Mouse (Mus musculus): Measurements from ENCODE around the gene Abcc9. TPM values are rescaled to one million over a fixed set of nuclear protein-coding genes. Genes with fewer than 3 reads are reported as not detected.

Gene Abcc9
- polyA plus RNA-seq, 1 experiment from 2014 or later = 2.4 TPM

GRCm38 (mm10) chr6:142732567-142733290 is 30.6 kb upstream of the Abcc9 start:
- Histone ChIP-seq H3K9me3 (replicated peaks) (no peaks in the 10 kb centered on the region), H3K4me3 (no peak overlapping the region), H3K4me2 (replicated peaks) (no peak overlapping the region), H3K27ac (no peak overlapping the region), H3K36me3 (no peaks in the 10 kb centered on the region), H3K4me1 (no peaks in the 10 kb centered on the region), H3K9ac (no peak overlapping the region), H3K27me3 (no peaks in the 10 kb centered on the region)
- 77% methylated on average over 14 of the region's 14 CpGs for WGBS
- no peak for ATAC-seq (ENCODE audit: low FRiP score)

- H3K4me3 ChIP-seq = no peak overlapping the region
- no peaks in the 10 kb centered on the region for H3K27me3 ChIP-seq
- WGBS = 87% methylated on average over 4 of the region's 4 CpGs
- no peak for ATAC-seq (ENCODE audit: low FRiP score)
- no peak overlapping the region for H3K9ac ChIP-seq
- H3K4me2 ChIP-seq (replicated peaks) = no peak overlapping the region
- H3K9me3 ChIP-seq (replicated peaks) = no peaks in the 10 kb centered on the region
- H3K4me1 ChIP-seq = no peaks in the 10 kb centered on the region
- no peaks in the 10 kb centered on the region for H3K36me3 ChIP-seq
- no peak overlapping the region for H3K27ac ChIP-seq
Measured at GRCm38 (mm10) chr6:142726032-142726431, 23.9 kb upstream of the Abcc9 start.

- Histone ChIP-seq H3K36me3 (no peaks in the 10 kb centered on the region), H3K4me2 (replicated peaks) (no peak overlapping the region), H3K9ac (no peak overlapping the region), H3K9me3 (replicated peaks) (no peaks in the 10 kb centered on the region), H3K27ac (no peak overlapping the region), H3K4me1 (no peaks in the 10 kb centered on the region), H3K27me3 (no peaks in the 10 kb centered on the region), H3K4me3 (no peak overlapping the region)
- ATAC-seq (ENCODE audit: low FRiP score) = no peak
- 85% methylated on average over 8 of the region's 8 CpGs for WGBS
Measured at GRCm38 (mm10) chr6:142721731-142722130, 19.6 kb upstream of the Abcc9 start.

- Histone ChIP-seq H3K4me1 (no peaks in the 10 kb centered on the region), H3K4me2 (replicated peaks) (no peak overlapping the region), H3K27me3 (no peaks in the 10 kb centered on the region), H3K27ac (no peak overlapping the region), H3K36me3 (no peaks in the 10 kb centered on the region), H3K9me3 (replicated peaks) (no peaks in the 10 kb centered on the region), H3K4me3 (no peak overlapping the region), H3K9ac (no peak overlapping the region)
- 79% methylated on average over 6 of the region's 6 CpGs for WGBS
- ATAC-seq (ENCODE audit: low FRiP score) = no peak
Measured at GRCm38 (mm10) chr6:142720641-142721040, 18.5 kb upstream of the Abcc9 start.

- no peak overlapping the region for H3K27ac ChIP-seq
- no peak overlapping the region for H3K4me2 ChIP-seq (replicated peaks)
- no peaks in the 10 kb centered on the region for H3K36me3 ChIP-seq
- H3K27me3 ChIP-seq = no peaks in the 10 kb centered on the region
- no peak for ATAC-seq (ENCODE audit: low FRiP score)
- H3K9ac ChIP-seq = no peak overlapping the region
- no peak overlapping the region for H3K4me3 ChIP-seq
- H3K9me3 ChIP-seq (replicated peaks) = no peaks in the 10 kb centered on the region
- WGBS = 80% methylated on average over 7 of the region's 7 CpGs
- H3K4me1 ChIP-seq = no peaks in the 10 kb centered on the region
Measured at GRCm38 (mm10) chr6:142718167-142718566, 16.1 kb upstream of the Abcc9 start.

- Histone ChIP-seq H3K27me3 (no peaks in the 10 kb centered on the region), H3K36me3 (no peaks in the 10 kb centered on the region), H3K4me1 (no peaks in the 10 kb centered on the region), H3K9ac (no peak overlapping the region), H3K27ac (no peak overlapping the region), H3K4me2 (replicated peaks) (no peak overlapping the region), H3K9me3 (replicated peaks) (no peaks in the 10 kb centered on the region), H3K4me3 (no peak overlapping the region)
- 70% methylated on average over 4 of the region's 4 CpGs for WGBS
- no peak for ATAC-seq (ENCODE audit: low FRiP score)
Measured at GRCm38 (mm10) chr6:142717186-142717585, 15.1 kb upstream of the Abcc9 start.

DNA sequence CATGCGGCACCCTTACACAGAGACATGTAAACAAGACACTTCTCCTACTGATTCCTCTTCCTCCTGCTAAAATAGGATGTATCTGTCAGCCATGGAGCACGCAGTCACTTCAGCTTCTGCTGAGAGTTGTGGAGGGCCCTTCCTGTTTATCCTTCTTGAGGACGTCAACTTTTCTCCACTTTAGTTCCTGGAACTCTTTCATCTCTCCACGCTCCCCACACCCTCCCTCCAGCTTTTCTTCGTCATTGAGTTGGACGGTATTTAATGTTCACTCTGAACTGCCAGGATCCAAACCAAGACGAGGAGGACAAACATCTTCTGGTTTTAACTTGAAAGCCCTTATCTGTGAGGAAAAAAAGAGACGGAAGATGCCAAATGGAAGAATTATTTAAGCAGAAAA is 12.9 kb upstream of the Abcc9 start:
- Histone ChIP-seq H3K9me3 (replicated peaks) (no peaks in the 10 kb centered on the region), H3K27ac (no peak overlapping the region), H3K27me3 (no peaks in the 10 kb centered on the region), H3K4me1 (no peaks in the 10 kb centered on the region), H3K4me2 (replicated peaks) (no peak overlapping the region), H3K4me3 (no peak overlapping the region), H3K36me3 (no peaks in the 10 kb centered on the region), H3K9ac (no peak overlapping the region)
- no peak for ATAC-seq (ENCODE audit: low FRiP score)
- WGBS = 90% methylated on average over 8 of the region's 8 CpGs

- Histone ChIP-seq H3K36me3 (no peaks in the 10 kb centered on the region), H3K27me3 (no peaks in the 10 kb centered on the region), H3K4me3 (no peak overlapping the region), H3K4me1 (no peaks in the 10 kb centered on the region), H3K4me2 (replicated peaks) (no peak overlapping the region), H3K9ac (no peak overlapping the region), H3K9me3 (replicated peaks) (peaks cover 3% of the 10 kb centered on the region; the same call in 1 of the 2 replicates), H3K27ac (no peak overlapping the region)
- ATAC-seq (ENCODE audit: low FRiP score) = no peak
- WGBS = 64% methylated on average over 4 of the region's 4 CpGs
Measured at GRCm38 (mm10) chr6:142711106-142711505, 9.0 kb upstream of the Abcc9 start.

DNA sequence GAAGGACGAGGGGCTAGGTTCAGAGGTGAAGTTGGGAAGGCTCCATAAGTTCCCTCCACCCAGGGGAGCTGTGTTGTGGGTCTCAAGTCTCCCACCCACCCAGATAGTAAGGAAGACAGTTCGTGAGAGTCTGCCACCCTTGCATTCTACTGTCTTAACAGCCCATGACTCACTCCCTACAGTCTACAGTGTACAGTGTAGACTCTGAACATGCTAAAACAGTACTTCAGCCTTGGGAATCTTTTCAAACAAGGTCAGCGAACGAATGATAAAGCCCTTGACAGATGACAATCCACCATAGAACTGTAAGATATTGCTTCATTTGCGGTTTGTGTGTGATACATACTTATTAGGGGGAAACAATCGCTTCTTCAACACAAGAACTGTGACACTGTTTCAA is 8.6 kb upstream of the Abcc9 start:
- Histone ChIP-seq H3K36me3 (no peaks in the 10 kb centered on the region), H3K27ac (no peak overlapping the region), H3K4me2 (replicated peaks) (no peak overlapping the region), H3K4me3 (no peak overlapping the region), H3K4me1 (no peaks in the 10 kb centered on the region), H3K9ac (no peak overlapping the region), H3K27me3 (no peaks in the 10 kb centered on the region), H3K9me3 (replicated peaks) (peaks cover 3% of the 10 kb centered on the region; the same call in 1 of the 2 replicates)
- ATAC-seq (ENCODE audit: low FRiP score) = no peak
- 85% methylated on average over 6 of the region's 6 CpGs for WGBS

- WGBS = 82% methylated on average over 6 of the region's 6 CpGs
- Histone ChIP-seq H3K4me2 (replicated peaks) (no peak overlapping the region), H3K9ac (no peak overlapping the region), H3K4me3 (no peak overlapping the region), H3K36me3 (no peaks in the 10 kb centered on the region), H3K27me3 (no peaks in the 10 kb centered on the region), H3K4me1 (no peaks in the 10 kb centered on the region), H3K27ac (no peak overlapping the region), H3K9me3 (replicated peaks) (peaks cover 3% of the 10 kb centered on the region; the same call in 1 of the 2 replicates)
- ATAC-seq (ENCODE audit: low FRiP score) = no peak
Measured at GRCm38 (mm10) chr6:142708369-142708768, 6.3 kb upstream of the Abcc9 start.

DNA sequence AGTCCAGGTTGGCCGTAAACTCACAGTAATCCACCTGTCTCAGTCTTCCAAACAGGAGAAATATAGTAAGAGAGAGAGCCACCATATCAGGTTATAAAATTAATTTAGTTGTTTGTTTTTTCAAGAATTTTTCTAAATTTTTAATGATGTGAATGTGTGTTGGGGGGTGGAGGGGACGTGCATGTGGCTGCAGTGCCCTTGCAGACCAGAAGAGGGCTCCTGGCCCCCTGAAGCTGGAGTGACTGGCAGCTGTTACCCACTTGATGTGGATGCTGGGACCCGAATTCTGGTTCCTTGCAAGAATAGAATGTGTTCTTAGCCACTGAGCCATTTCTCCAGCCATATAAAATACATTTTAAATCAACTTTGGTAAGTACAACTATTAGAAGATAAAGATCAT is 4.6 kb upstream of the Abcc9 start:
- Histone ChIP-seq H3K4me2 (replicated peaks) (no peak overlapping the region), H3K27me3 (no peaks in the 10 kb centered on the region; the same call in 1 of the 2 replicates), H3K9me3 (replicated peaks) (peaks cover 3% of the 10 kb centered on the region; the same call in 1 of the 2 replicates), H3K27ac (no peak overlapping the region), H3K4me3 (no peak overlapping the region), H3K4me1 (peaks cover 10% of the 10 kb centered on the region), H3K9ac (no peak overlapping the region), H3K36me3 (no peaks in the 10 kb centered on the region)
- no peak for ATAC-seq (ENCODE audit: low FRiP score)
- WGBS = 77% methylated on average over 3 of the region's 3 CpGs

- ATAC-seq (ENCODE audit: low FRiP score) = no peak
- WGBS = 81% methylated on average over 11 of the region's 11 CpGs
- no peak overlapping the region for H3K4me2 ChIP-seq (replicated peaks)
Measured at GRCm38 (mm10) chr6:142703441-142703930, 1.4 kb upstream of the Abcc9 start.

DNA sequence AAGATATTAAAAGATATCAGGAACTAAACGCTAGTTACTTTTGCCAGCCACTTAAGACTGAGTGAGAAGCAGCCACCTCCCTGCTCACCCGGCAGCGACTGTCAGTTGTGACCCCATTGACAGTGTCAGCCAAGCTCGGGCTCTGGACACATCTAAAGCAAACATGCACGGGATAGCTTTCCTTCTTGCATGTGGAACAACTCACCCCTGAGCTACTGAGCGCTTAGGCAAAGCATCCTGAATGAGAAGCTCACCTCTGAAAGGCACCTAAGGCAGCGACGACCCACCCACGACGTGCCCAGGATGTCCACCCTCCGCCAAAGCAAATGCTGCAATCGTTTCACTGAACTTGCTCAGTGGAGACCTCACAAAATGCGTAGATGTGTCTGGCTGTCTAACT is 954 bp downstream of the Abcc9 start:
- Histone ChIP-seq H3K9me3 (replicated peaks) (no peaks in the 10 kb centered on the region), H3K4me3 (no peak overlapping the region), H3K27me3 (no peaks in the 10 kb centered on the region; the same call in 1 of the 2 replicates), H3K36me3 (no peaks in the 10 kb centered on the region), H3K4me1 (peaks cover 12% of the 10 kb centered on the region), H3K9ac (no peak overlapping the region), H3K4me2 (replicated peaks) (no peak overlapping the region), H3K27ac (no peak overlapping the region)
- no peak for ATAC-seq (ENCODE audit: low FRiP score)
- 74% methylated on average over 13 of the region's 13 CpGs for WGBS

More at GRCm38 (mm10) chr6:142703441-142703930, 1.4 kb upstream of the Abcc9 start:
- Histone ChIP-seq H3K9me3 (replicated peaks) (no peaks in the 10 kb centered on the region), H3K4me3 (no peak overlapping the region), H3K27ac (no peak overlapping the region), H3K9ac (no peak overlapping the region), H3K4me1 (peaks cover 12% of the 10 kb centered on the region), H3K27me3 (no peaks in the 10 kb centered on the region; the same call in 1 of the 2 replicates), H3K36me3 (no peaks in the 10 kb centered on the region)

Measured in hindbrain, embryonic 12.5 days (tissue).